Mouse (Mus musculus) regulatory T cell (primary cell): ENCODE data around the gene Fam136a.
"Not testable (repeated sequence)": the region's sequence is repeated elsewhere in the genome, so short reads cannot be mapped to it uniquely, and the experiment has no call there.

Experiments
- in situ Hi-C: fragments of 300-600 bp; cut with MboI, MseI; formaldehyde crosslinking; loops from one replicate; pipeline ENCODE4 v1.15.1; 2025; ENCODE audit warnings: high pct_unique_total_duplicates

The Fam136a gene

DNA sequence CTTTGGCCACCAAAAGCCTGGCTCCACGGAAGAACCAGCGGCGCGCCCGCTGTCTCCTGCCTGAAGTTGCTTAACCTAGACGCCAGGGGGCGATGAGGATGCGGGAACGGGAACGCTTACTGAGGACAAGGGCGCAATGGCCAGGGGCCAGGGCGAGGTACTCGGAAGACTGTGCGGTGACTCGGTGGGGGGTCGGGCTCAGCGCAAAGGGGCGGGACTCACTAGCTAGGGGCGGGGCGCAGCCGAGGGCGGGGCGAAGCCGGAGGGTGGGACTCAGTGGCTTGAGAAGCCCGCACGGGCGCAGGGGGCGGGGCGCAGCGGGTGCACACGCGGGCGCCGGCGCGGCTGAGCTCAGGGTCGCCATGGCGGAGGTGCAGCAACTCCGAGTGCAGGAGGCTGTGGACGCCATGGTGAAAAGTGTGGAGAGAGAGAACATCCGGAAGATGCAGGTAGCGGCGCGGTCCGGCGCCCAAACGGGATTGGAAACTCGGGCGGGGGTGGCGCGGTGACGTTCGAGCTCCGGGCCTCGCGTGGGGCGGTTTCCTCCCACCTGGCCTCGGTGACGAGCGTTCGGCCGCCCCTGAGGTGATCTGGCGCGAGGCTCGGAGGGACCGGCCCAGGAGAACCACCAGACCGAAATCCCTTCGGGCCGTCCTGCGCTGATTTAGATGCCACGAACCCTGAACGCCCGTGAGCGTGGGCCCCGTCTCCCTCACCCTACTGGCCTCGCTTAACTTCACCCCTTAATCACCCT, at the start of gene Fam136a:
Fam136a (plus strand) TSS at position 276 of the 754 bp plus-strand sequence.
- in situ Hi-C loops: loop anchor here (5.0 to 25.0 kb wide), 3 partner anchors 37 to 453 kb away; partner anchors contain the start of genes Nat8f1, Nat8f4, Tia1 and Tprkb

DNA sequence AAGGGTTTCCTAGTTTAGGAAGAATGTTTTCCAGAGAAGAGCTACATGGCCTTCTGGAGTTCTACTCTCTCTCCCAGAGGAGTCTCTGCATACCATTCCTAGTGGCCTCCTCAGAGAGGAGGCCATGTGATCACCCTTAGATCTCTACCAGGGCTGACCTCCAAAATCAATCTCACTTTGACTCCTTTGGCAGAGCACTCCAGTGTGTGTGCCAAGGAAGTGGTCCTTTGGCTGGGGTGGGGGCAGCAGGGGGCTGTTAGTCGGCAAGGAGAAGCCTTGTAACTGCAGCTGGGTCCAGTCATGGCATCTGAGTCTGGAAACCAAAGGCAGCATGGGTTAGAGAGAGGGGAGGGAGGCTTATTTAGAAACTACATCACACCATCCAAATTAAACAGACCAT, 48.4 kb upstream of the Fam136a start:
- in situ Hi-C loops: no loop called here

DNA sequence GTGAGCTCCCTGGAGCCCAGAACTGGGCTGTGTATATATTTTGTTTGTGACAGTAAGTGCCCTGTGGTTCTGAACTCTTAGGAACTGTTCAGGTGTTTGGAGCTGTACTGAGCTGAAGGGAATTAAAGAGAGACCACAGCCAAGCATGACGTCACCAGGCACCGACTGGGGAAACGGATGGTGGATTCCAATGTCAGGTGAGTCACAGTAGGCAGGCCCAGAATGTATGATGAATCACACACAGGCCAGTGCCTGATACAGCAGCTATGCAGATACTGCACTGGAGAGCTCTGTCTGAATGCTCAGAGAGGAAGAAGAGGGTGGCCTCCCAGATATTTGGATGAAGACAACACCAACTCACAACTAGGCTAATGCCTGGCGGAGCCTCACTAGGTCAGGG, 46.6 kb upstream of the Fam136a start:
- in situ Hi-C loops: no loop called here

DNA sequence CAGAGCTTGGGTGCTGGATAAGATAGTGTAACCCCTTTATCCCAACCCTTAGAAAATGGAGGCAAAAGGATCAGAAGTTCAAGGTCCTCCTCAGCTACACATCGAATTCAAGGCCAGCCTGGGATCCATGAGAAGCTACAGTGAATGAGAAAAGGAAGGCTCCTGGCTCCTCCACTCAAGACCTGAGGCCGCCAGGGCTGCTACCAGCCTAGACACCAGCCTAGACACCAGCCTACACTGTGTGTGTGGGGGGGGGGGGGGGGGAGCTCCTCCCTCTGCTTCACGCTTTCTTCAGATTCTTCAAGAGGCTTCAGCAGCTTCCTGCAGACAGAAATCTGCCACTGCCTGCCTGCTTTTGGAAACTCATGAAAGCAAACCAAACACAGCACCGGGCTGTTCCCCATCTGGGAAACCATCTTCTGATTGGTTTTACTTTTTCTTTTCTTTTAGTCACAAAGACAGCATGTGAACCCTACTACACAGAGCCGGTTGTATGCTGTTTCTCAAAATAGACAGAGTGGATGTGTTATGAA, 43.3 kb upstream of the Fam136a start:
- in situ Hi-C loops: no loop called here

DNA sequence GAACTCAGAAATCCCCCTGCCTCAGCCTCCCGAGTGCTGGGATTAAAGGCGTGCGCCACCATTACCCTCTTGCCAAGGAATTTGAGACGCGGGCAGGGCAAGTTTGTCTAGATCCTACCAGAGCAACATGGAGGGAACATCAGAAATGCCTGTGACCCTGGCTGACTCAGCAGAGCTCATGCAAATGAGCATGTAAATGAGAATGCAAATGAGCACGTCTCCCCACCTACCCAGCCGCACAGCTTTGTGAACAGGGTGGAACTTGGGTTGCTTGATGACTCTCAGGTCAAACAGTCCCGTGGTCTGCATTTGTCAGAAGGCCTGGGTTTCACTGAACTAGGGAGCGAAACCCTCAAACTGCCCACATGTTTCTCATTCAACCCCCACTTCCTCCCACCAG, 42.5 kb upstream of the Fam136a start:
- in situ Hi-C loops: no loop called here

DNA sequence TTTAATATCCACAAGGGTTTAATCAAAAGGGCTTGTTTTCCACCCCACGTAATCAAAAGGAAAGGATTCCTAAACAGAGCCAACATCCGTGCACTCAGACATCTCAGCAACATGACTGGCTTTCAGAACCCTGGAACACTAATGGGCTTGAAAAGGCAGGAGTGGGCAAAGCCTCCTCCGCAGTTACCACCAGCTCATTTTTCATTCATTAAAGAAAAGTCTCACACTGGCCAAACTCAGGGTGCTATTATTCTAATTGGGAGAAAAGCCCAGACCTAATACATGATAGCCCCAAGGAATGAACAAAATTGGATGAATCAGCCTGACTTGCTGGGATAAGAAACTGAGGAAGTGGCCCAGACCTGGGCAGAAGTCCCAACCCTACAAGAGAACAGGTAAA, 41.0 kb upstream of the Fam136a start:
- in situ Hi-C loops: no loop called here

DNA sequence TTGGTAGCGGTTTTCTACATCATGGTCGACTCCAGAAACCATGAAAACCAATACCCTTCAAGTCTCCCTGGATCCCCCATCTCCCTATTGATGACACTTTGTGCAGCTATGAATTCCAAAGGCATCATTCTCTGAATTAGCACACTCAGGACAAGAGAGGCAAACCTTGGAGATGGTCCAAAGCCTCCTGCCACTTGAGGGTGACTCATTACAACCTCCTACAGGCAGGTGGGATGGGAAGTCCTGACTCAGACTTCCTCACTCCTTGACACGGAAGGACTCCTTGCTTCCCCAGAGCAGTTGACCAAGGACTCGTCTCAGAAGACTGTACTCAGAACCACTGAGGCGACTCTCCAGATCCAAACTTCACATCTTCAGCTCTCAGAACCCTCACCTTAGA, 39.8 kb upstream of the Fam136a start:
- in situ Hi-C loops: loop anchor here (5.0 kb wide), 1 partner anchor 58 kb away; no protein-coding TSS in a partner anchor

DNA sequence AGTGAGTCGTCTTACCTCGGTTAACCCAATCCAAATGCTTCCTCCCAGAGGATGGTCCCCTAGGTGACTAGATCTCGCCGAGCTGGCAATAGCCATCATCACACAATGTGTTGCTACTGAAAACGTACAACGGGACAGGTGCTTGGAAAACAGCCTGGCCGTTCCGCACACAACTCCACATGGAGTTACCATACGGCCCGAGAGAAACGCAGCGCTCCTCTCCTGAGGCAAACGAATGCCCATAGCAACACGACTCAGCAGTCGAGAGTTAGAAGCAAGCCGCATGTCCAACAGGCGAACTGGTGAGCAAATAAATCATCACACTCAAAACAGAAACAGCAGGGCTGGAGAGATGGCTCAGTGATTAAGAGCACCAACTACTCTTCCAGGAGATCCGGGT, 38.6 kb upstream of the Fam136a start:
- in situ Hi-C loops: loop anchor here (5.0 kb wide), 1 partner anchor 60 kb away; no protein-coding TSS in a partner anchor

DNA sequence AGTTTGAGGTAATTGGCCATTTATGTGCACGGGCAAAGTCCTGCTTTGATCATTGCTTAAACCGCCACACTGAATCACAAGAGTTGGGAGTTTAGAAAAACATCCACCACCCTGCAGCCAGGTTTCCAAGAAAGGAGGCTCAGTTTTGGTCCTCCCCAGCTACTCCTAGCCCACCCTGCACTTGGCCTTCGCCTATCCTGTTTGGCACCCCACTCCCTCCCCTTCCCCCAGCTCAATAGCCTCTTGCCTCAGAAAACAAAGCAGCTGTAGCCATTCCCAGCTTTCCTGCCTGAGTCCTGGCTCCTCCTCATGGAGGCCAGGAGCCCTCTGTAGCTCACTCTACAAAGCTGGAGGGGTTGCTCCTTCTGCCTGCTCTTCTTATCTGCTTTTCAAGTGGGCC, 37.1 kb upstream of the Fam136a start:
- in situ Hi-C loops: loop anchor here (5.0 kb wide), 1 partner anchor 61 kb away; no protein-coding TSS in a partner anchor

DNA sequence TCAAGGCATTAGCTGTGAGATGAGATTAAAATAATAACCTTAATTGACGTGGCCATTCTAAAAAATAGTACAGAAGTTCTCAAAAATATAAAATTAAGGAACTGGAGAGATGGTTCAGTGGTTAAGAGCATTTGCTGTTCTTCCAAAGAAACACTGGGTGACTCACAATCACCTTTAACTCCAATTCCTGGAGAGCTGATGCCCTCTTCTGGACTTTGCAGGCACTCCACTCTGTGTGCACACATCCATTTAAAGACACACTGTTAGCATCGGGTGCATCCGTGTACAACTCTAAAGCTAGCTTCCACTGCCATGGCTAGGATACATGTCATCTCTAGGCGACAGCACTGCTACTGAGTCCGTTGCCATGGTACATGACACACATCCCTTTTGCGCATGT, 35.5 kb upstream of the Fam136a start:
- in situ Hi-C loops: loop anchor here (5.0 kb wide), 1 partner anchor 63 kb away; no protein-coding TSS in a partner anchor

DNA sequence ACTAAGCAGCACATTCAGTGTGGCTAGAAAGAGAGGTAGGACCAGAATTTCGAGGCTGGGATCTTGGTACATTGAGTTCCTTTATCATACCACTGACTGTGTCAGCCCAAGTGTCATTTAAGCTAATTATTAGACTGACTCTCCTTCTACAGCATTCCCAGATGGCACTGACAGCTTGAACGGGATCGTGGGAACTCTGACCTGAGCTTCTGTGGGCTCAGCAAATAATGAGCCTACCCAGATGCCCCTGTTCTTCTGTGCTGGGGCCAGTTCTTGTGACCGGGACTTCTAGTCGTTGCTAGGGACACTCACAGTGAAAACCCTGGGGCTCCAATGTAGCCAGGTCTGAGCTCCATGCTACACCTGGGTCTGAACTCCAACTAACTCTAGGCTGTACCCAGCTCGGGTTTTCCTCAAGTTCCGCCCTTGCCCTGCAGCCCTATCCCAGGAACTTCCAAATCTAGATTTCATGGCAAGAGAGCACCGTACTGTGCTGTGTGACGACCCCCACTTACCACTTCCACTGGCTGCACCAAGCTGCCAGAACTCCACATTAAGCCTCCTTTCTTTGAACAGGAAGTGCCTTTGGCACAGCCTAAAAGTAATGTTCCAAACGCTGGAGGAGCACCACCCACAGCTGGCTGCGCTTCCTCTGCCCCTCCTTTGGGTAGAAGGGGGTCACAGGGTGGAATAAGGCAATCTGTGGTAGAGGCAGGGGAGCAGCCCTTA, 30.2 kb upstream of the Fam136a start:
- in situ Hi-C loops: no loop called here

DNA sequence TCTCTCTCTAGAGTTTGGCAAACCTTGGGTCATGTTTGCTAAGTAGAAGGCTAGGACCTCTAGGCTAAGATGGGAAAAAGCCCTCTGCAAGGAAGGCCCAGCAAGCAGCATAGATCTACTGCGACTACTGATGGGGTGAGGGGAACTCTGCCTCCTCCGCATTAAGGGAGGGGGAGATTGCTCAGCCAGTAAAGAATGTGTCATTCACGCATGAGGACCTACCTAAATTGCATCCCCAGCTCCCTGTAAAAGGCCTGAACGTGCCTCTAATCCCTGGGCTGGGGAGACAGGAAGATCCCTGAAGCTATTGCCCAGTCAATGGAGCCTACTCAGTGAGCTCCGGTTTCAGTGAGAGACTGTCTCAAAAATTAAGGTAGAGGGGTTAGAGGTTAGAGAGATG, 29.6 kb upstream of the Fam136a start:
- in situ Hi-C loops: no loop called here

DNA sequence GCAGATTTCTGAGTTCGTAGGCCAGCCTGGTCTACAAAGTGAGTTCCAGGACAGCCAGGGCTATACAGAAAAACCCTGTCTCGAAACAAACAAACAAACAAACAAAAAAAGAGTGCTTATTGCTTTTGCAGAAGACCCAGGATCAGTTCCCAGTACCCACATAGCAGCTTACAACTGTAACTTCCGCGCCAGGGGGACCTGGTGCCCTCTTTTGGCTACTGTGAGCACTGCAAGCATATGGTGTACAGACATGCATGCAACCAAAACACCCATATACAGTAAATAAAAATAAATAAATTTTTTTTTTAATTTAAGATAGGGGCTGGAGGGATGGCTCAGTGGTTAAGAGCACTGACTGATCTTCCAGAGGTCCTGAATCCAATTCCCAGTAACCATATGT, 29.1 kb upstream of the Fam136a start:
- in situ Hi-C loops: not testable (repeated sequence)

DNA sequence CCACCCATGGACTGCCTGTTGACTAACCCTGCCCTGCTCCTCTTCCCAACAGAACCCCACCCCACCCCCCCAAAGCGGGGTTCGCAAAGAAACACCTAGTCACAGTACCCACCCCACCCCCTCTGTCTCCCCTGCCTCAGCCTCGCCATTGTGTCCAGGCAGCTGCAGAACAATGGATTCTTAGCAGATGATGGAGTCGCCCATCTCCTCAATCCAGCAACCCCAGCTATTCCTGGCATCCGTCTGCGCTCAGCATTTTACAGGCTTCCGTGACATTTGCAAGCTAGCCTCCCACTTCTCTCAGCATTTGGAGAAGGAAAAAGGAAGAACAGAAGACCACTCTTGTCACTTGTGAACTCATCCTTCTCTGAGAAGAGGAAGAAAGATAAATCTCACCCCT, 21.8 kb upstream of the Fam136a start:
- in situ Hi-C loops: no loop called here

DNA sequence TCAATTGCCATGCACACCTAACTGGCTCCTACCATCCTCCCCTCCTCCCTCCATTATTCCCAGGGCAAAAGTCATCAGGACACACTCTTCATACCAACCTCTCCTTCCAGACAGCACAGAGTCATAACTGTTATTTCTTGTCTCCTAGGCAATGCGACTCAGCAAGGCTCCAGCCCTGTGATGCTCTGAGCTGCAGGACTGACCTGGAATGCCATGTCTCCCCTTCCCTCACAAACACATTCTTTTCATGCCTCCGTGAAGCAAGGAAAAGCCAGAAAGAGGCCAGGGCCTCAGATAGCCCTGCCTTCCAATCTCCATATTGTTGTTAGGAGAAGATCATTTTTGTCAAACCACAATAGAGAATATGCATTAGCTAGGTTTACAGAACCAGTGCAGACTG, 19.4 kb upstream of the Fam136a start:
- in situ Hi-C loops: no loop called here

DNA sequence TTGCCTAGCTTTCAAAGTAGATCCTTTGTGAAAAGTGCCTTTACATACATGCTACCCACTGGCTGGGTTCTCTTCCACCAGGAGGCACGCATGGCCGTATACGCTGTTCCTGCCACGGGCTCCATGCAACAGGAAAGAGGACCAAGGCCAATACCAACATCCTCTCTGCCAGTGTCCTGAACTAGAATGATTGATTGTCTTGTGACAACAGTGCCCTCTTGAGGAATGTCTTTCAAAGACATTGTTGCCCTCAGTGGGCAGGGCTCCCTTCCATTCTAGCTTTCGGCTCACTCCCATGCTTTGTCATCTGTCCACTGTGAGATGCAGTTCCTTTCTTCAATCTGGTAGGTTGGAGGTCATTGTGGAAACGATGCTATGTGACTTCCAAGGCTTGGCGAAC, 16.2 kb upstream of the Fam136a start:
- in situ Hi-C loops: no loop called here

DNA sequence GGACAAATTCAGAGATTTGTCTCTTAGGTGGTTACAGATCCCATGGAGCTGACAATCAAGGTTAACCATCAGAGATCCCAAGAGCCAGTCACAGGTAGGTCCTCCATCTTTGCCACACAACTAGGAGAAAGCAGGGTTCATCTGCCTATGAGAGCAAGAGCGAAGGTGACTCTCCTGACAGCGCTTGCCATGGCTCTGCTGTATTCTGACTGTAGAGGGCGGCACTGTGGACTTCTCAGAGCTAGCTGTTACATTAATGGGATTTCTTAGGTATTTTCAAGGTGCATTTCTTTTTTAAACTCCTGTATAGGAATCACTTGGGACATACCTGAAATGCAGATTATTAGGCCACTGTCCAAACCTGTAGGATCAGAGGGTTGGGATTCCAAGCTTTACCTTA, 10.5 kb upstream of the Fam136a start:
- in situ Hi-C loops: loop anchor here (5.0 to 25.0 kb wide), 2 partner anchors 213 to 443 kb away; partner anchors contain the start of genes Nat8f1, Nat8f4 and Tprkb

DNA sequence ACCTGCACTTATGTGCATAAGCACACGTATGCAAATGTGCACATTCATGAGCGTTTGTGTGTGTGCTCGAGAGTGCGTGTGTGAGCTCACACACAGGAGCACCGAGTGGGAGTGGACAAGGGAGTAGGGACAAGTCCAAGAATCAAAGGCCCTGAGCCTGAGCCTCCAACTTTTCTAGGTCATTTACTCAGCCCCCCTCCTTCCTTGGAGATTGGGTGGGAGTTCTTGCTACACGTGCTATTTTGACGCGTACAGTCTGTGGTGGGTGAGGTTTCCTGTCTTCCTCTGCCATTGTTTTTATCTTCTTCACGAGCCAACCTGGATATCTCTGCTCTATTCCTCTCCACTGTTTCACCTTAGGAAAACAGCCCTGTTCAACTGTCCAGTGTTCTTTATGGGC, 8.5 kb upstream of the Fam136a start:
- in situ Hi-C loops: loop anchor here (5.0 to 25.0 kb wide), 2 partner anchors 215 to 445 kb away; partner anchors contain the start of genes Nat8f1, Nat8f4 and Tprkb

DNA sequence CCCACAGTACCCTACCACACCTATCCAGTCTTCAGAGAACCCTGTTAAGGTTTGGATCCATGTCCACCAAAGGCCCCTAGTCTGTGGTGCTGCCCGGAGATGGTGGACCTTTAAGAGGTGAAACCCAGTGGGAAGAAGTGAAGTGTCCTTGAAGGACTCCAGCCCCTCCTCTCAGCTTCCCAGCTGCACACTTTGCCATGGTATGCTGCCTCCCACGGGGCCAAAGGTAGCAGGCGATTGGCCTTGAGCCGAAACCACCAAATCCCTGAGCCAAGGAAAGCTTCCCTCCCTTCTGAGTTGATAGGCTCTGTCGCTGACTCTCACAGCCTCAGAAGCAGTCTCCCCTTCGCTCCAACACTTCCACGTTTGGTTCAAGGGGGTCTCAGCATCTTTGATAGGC, 4.8 kb upstream of the Fam136a start:
- in situ Hi-C loops: loop anchor here (10.0 to 25.0 kb wide), 2 partner anchors 236 to 448 kb away; partner anchors contain the start of genes Nat8f1, Nat8f4 and Tprkb

DNA sequence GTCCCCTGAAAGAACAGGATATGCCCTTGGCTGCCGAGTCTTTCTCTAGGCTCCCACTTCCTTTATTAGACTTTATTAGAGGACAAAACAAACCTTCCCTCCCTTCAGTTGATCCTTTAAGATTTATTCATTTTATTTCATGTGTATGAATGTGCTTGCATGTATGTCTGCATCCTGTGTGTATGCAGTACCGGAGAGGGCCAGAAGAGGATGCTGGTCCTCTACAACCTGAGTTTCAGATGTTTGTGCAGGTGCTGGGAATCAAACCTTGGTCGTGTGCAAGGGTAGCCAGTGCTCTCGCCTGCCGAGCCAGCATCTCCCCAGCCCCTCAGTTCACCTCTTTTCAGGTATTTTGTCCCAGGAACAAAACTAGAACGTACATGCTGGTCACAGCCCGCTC, 4.1 kb upstream of the Fam136a start:
- in situ Hi-C loops: loop anchor here (10.0 to 25.0 kb wide), 2 partner anchors 237 to 449 kb away; partner anchors contain the start of genes Nat8f1, Nat8f4 and Tprkb

DNA sequence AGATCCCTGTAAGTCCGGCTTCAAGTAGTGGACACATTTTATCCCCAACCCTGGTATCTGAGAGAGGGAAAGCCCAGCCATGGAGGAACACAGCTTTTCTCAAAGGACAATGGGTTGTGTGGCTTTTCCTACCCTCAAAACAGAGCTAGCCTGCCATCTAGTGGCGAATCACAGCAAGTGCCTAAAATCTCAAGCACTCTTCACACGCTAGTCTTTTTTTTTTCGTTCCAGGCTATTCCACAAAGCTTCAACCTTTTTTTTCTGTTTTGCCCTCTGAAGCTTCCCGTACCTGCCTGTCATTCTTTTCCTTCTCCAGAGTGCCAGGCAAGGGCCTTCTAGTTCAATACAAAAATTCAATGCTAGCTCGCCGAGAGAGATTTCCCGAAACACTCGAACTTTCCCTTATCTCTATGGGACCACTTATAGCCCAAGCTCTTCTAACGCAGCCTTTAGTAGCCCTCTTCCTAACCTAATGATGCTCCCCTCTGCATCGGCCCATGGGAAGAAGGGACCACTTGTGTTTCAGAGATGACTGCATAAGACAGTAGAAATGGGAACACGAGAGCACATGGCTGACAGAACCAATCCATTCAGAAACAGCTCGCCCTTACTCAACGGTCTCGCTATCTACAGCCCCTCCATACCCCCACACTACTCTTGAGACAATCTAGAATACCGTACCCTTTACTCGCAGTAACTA, 854 bp upstream of the Fam136a start:
- in situ Hi-C loops: loop anchor here (5.0 to 25.0 kb wide), 3 partner anchors 38 to 452 kb away; partner anchors contain the start of genes Nat8f1, Nat8f4, Tia1 and Tprkb
